Comparison of ENCODE assay signal across 13 mouse cellular contexts in genomic region chr5:71309414-71309813, GRCm38 (mm10).
DNase-seq lines count a peak whose midpoint lies in the region.
"Had no signal": no experiment of that assay in that cellular context is flagged by ENCODE, and none has a peak within 500 bp of the region (broad histone marks: within the 10 kb centered on the region; RNA-seq: fewer than 3 reads in every experiment).

No protein-coding gene starts in this region.

- DNase-seq in cerebellum, postnatal 14 days = peak; percentile 52 to 56
- DNase-seq in cerebellum, adult 8-10 months = no peak
- peak; percentile 68 for DNase-seq in heart, adult 11 months
- DNase-seq in heart, adult 8-10 months (ENCODE audit: low spot score) = no peak
- DNase-seq in right cerebral cortex, postnatal 4 days = peak; percentile 2
- DNase-seq in right cerebral cortex, postnatal 36 days (ENCODE audit: low spot score in 2 of 2) = no peak
- DNase-seq in layer of hippocampus, adult 11-12 months (ENCODE audit: low spot score) = no peak
- DNase-seq: adrenal gland, postnatal 25 days; cerebellum, adult 11-12 months; embryo, embryonic 11 days; gastrocnemius, postnatal 10 days; heart, adult 2 months; kidney, adult 8-10 months had no signal

Comparison
In these comparisons a context has a peak if more than half of its experiments do, and no peak if none do; other contexts are left out.
1. DNase-seq: peak in cerebellum, postnatal 14 days (2 of 2), heart, adult 11 months (single experiment) and right cerebral cortex, postnatal 4 days (single experiment); none in cerebellum, adult 8-10 months (single experiment), heart, adult 8-10 months (single experiment), right cerebral cortex, postnatal 36 days (0 of 2) and layer of hippocampus, adult 11-12 months (single experiment).